14 mouse cellular contexts compared by ENCODE assay signal in the genomic region with DNA sequence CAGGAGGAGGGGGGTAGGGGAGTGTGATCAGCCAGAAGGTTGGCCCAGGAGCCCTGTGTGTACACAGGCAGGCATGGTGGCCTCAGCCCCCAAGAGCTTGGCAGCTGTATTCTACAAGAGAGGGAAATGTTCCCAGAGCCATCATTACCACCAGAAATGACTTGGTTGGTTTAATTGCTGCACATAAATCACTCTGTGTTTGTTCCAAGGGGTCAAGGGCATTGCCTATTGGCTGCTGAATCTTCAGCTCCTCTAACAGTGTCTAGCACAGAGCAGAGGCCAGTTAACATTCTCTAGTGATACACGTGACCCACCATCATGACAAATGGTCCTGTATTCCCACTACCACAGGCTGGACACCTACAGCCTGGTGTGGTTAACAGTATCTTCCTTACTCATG.
"Had no signal": no experiment of that assay in that cellular context is flagged by ENCODE, and none has a peak within 500 bp of the region (broad histone marks: within the 10 kb centered on the region; RNA-seq: fewer than 3 reads in every experiment).

No protein-coding gene starts in this region.

- H3K27me3 ChIP-seq: liver, embryonic 13.5 days; lung, embryonic 15.5 days; midbrain, embryonic 13.5 days; neural tube, embryonic 15.5 days had no signal

- H3K4me1 ChIP-seq: liver, embryonic 13.5 days; lung, embryonic 15.5 days; midbrain, embryonic 13.5 days; neural tube, embryonic 15.5 days had no signal

- ATAC-seq: intestine, postnatal 0 days; liver, postnatal 0 days; midbrain, embryonic 13.5 days had no signal

- H3K9me3 ChIP-seq: liver, embryonic 13.5 days; lung, embryonic 15.5 days; midbrain, embryonic 13.5 days; neural tube, embryonic 15.5 days had no signal

- H3K4me2 ChIP-seq: liver, embryonic 13.5 days; lung, embryonic 15.5 days; midbrain, embryonic 13.5 days; neural tube, embryonic 15.5 days had no signal

- H3K9ac ChIP-seq: liver, embryonic 13.5 days; liver, postnatal 0 days; lung, embryonic 15.5 days; midbrain, embryonic 13.5 days; neural tube, embryonic 15.5 days had no signal

- H3K27ac ChIP-seq: left cerebral cortex, adult 2 months; liver, embryonic 13.5 days; lung, embryonic 15.5 days; macrophage; midbrain, embryonic 13.5 days; neural tube, embryonic 15.5 days; stomach, postnatal 0 days had no signal

- H3K4me3 ChIP-seq: left cerebral cortex, adult 2 months; liver, embryonic 13.5 days; lung, embryonic 15.5 days; midbrain, embryonic 13.5 days; neural tube, embryonic 15.5 days had no signal

- DNase-seq: kidney, adult 9 months; liver; liver, embryonic 13.5 days; liver, postnatal 0 days; lung, postnatal 14 days; right cerebral cortex, adult 18-20 months; right cerebral cortex, postnatal 25 days had no signal

- H3K36me3 ChIP-seq: liver, embryonic 13.5 days; lung, embryonic 15.5 days; midbrain, embryonic 13.5 days; neural tube, embryonic 15.5 days had no signal
